Mouse (Mus musculus) neural tube, embryonic 11.5 days (tissue): ENCODE data around the gene Vapa. TPM values are rescaled to one million over a fixed set of nuclear protein-coding genes. Genes with fewer than 3 reads are reported as not detected.

Experiments
- ATAC-seq: fragments of 200-750 bp; cut with Nextera tagmentation; 2 replicates; pipeline ENCODE4 v1.8.0; 2017; ENCODE audit warnings: moderate number of reproducible peaks, mild to moderate bottlenecking, moderate TSS enrichment, moderate library complexity; ENCODE audit not compliant: insufficient read depth, low FRiP score, low TSS enrichment
- DNase-seq: peaks from one replicate; pipeline ENCODE4 v3.0.0-alpha.2; 2015; ENCODE audit warnings: low spot score
- H3K27ac ChIP-seq: fragments of 300-500 bp; sonication (generic); 2 replicates; pipeline ENCODE4 v1.5.1; 2014; ENCODE audit warnings: low read depth, mild to moderate bottlenecking, low read length
- H3K27me3 ChIP-seq: fragments of 300-500 bp; sonication (generic); 2 replicates; pipeline ENCODE4 v1.6.1; 2014; ENCODE audit warnings: mild to moderate bottlenecking, low read length, mixed read lengths; ENCODE audit not compliant: control insufficient read depth, insufficient read depth
- H3K36me3 ChIP-seq: fragments of 300-500 bp; sonication (generic); 2 replicates; pipeline ENCODE4 v1.6.1; 2014; ENCODE audit warnings: mild to moderate bottlenecking, low read length, moderate library complexity, mixed read lengths; ENCODE audit not compliant: control insufficient read depth, insufficient read depth
- H3K4me1 ChIP-seq: fragments of 300-500 bp; sonication (generic); 2 replicates; pipeline ENCODE4 v1.6.1; 2014; ENCODE audit warnings: low read length, mixed read lengths; ENCODE audit not compliant: control insufficient read depth, insufficient read depth
- H3K4me2 ChIP-seq: fragments of 300-500 bp; sonication (generic); 2 replicates; pipeline ENCODE4 v1.6.1; 2014; ENCODE audit warnings: low read depth, mild to moderate bottlenecking, moderate library complexity
- H3K4me3 ChIP-seq: fragments of 300-500 bp; sonication (generic); 2 replicates; pipeline ENCODE4 v1.5.1; 2014; ENCODE audit warnings: low read depth, low read length
- H3K9ac ChIP-seq: fragments of 300-500 bp; sonication (generic); 2 replicates; pipeline ENCODE4 v1.6.1; 2014; ENCODE audit warnings: mild to moderate bottlenecking, low read length
- H3K9me3 ChIP-seq: fragments of 300-500 bp; sonication (generic); 2 replicates; pipeline ENCODE4 v1.6.1; 2016; ENCODE audit warnings: low read length; ENCODE audit not compliant: control insufficient read depth
- WGBS: fragments of 180-500 bp; shearing (Covaris S2); extraction: QIAGEN DNeasy Blood & Tissue Kit; methylation state at CpG from one replicate; pipeline ENCODE4 v1.1.7; 2014; 5-methylcytosine and 5-hydroxymethylcytosine counted together
- polyA plus RNA-seq: library from polyadenylated mRNA; unstranded; fragments of >200 nt; fragmentation: Nextera tagmentation; extraction: Ambion mirVana; gene quantifications from 2 replicates; pipeline ENCODE4 v1.2.1, GENCODE M21; 2014

Vapa gene
- polyA plus RNA-seq: 248 and 259 TPM in 2 replicates

GRCm38 (mm10) chr17:65613463-65614412, at the start of gene Vapa:
TSS of gene Vapa (minus strand) at chr17:65613555.
- DNase-seq (peak; percentile 100), ATAC-seq (peak; percentile 91)
- no peaks in the 10 kb centered on the region for H3K27me3 ChIP-seq
- H3K27ac ChIP-seq: peak within 1 kb of the TSS; percentile 96
- H3K4me2 ChIP-seq: peak within 1 kb of the TSS; percentile 48
- H3K9ac ChIP-seq: peak within 1 kb of the TSS; percentile 90
- H3K4me3 ChIP-seq: peak within 1 kb of the TSS; percentile 97
- 0% methylated on average over 76 of the region's 85 CpGs for WGBS
- no peaks in the 10 kb centered on the region for H3K9me3 ChIP-seq
- H3K36me3 ChIP-seq: no peaks in the 10 kb centered on the region
- peaks cover 12% of the 10 kb centered on the region; the same call in 1 of the 2 replicates for H3K4me1 ChIP-seq

DNA sequence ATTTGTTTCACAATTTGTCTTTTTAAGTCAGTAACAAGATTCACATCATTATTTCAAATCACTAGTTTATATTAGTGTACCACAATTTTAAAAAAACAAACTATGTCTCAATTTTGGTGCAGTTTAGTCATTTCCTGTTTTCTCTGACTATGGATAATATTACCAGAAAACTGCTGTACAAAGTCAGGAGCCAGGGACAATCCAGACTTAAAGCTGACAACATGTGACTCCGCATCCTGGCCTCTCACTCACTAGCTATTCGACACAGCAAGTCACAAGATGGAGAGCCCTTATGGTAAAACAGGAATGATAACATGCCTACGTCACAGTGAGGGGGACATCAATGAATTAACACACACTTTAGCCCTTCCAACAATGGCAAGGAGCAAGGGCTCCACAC, 49.3 kb upstream of the Vapa start:
- H3K4me2 ChIP-seq: no peak overlapping the region
- no peaks in the 10 kb centered on the region for H3K9me3 ChIP-seq
- DNase-seq (no peak), ATAC-seq (no peak)
- WGBS: 91% methylated on average over 3 of the region's 3 CpGs
- H3K9ac ChIP-seq: no peak overlapping the region
- no peak overlapping the region for H3K27ac ChIP-seq
- H3K4me1 ChIP-seq: no peaks in the 10 kb centered on the region
- no peaks in the 10 kb centered on the region for H3K36me3 ChIP-seq
- no peaks in the 10 kb centered on the region for H3K27me3 ChIP-seq
- H3K4me3 ChIP-seq: no peak overlapping the region

DNA sequence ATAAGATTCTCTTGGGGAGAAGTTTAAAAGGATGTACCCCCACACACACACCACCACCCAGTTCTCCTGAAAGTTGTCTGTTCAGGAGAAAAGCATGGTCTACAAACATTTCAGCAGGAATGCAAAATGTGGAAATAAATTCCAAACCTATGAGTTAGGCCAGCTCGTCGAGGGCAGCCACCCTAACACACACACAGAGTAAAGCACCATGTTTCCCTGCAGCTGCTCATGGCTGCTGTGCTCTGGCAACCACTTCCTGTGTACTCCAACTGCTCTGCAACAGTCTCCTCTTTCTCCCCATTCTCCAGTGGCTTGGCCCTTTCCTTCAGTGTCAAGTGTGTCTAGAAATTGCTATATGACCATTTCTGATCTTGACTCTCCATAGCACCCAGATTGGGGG, 45.1 kb upstream of the Vapa start:
- Histone ChIP-seq H3K4me2 (no peak overlapping the region), H3K4me1 (no peaks in the 10 kb centered on the region), H3K27me3 (no peaks in the 10 kb centered on the region), H3K36me3 (no peaks in the 10 kb centered on the region), H3K4me3 (no peak overlapping the region), H3K9ac (no peak overlapping the region), H3K27ac (no peak overlapping the region), H3K9me3 (no peaks in the 10 kb centered on the region)
- 92% methylated on average over 2 of the region's 2 CpGs for WGBS
- DNase-seq (no peak), ATAC-seq (no peak)

GRCm38 (mm10) chr17:65657958-65658357, 44.6 kb upstream of the Vapa start:
- H3K9me3 ChIP-seq: no peaks in the 10 kb centered on the region
- H3K4me2 ChIP-seq: no peak overlapping the region
- 93% methylated on average over 9 of the region's 9 CpGs for WGBS
- H3K36me3 ChIP-seq: no peaks in the 10 kb centered on the region
- H3K4me1 ChIP-seq: no peaks in the 10 kb centered on the region
- no peak overlapping the region for H3K4me3 ChIP-seq
- ATAC-seq: no peak
- no peaks in the 10 kb centered on the region for H3K27me3 ChIP-seq
- H3K27ac ChIP-seq: no peak overlapping the region
- DNase-seq: no peak
- H3K9ac ChIP-seq: no peak overlapping the region

- Histone ChIP-seq H3K36me3 (no peaks in the 10 kb centered on the region), H3K27me3 (no peaks in the 10 kb centered on the region), H3K4me3 (no peak overlapping the region), H3K9ac (no peak overlapping the region), H3K4me2 (no peak overlapping the region), H3K9me3 (no peaks in the 10 kb centered on the region), H3K4me1 (no peaks in the 10 kb centered on the region), H3K27ac (no peak overlapping the region)
- DNase-seq (no peak), ATAC-seq (no peak)
- WGBS: 91% methylated on average over 6 of the region's 6 CpGs
Measured at GRCm38 (mm10) chr17:65656731-65657130, 43.4 kb upstream of the Vapa start.

DNA sequence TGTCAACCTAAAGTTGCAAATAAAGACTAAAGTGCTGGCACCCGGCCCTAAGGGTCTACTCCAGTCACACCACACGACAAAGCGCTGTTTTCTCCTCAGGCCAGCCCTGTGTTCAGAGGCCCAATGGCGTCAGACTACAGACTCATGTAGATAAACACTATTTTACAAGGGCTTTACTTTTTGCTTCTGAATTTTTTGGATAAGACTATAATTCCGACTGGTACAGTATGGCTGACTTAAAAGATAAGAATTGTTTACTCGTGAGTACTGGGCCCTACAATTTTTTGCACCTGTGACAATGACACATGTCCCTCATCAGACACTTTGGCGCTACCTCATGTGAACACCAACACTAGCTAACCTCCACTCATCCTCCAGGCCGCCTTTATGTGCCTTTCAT, 42.7 kb upstream of the Vapa start:
- no peak for DNase-seq
- H3K36me3 ChIP-seq: no peaks in the 10 kb centered on the region
- no peak overlapping the region for H3K4me3 ChIP-seq
- no peak for ATAC-seq
- WGBS: 93% methylated on average over 8 of the region's 8 CpGs
- no peak overlapping the region for H3K27ac ChIP-seq
- no peaks in the 10 kb centered on the region for H3K27me3 ChIP-seq
- no peak overlapping the region for H3K9ac ChIP-seq
- no peaks in the 10 kb centered on the region for H3K4me1 ChIP-seq
- no peaks in the 10 kb centered on the region for H3K9me3 ChIP-seq
- H3K4me2 ChIP-seq: no peak overlapping the region

GRCm38 (mm10) chr17:65655608-65656007, 42.3 kb upstream of the Vapa start:
- 86% methylated on average over 4 of the region's 4 CpGs for WGBS

GRCm38 (mm10) chr17:65650598-65650997, 37.2 kb upstream of the Vapa start:
- H3K4me2 ChIP-seq: no peak overlapping the region
- H3K27me3 ChIP-seq: no peaks in the 10 kb centered on the region
- WGBS: 97% methylated on average over 6 of the region's 6 CpGs
- H3K4me1 ChIP-seq: no peaks in the 10 kb centered on the region
- H3K9me3 ChIP-seq: no peaks in the 10 kb centered on the region
- no peak overlapping the region for H3K27ac ChIP-seq
- no peaks in the 10 kb centered on the region for H3K36me3 ChIP-seq
- ATAC-seq (no peak), DNase-seq (no peak)
- no peak overlapping the region for H3K9ac ChIP-seq
- no peak overlapping the region for H3K4me3 ChIP-seq

More at GRCm38 (mm10) chr17:65655608-65656007, 42.3 kb upstream of the Vapa start:
- ATAC-seq (no peak), DNase-seq (no peak)
- Histone ChIP-seq H3K4me3 (no peak overlapping the region), H3K4me1 (no peaks in the 10 kb centered on the region), H3K9me3 (no peaks in the 10 kb centered on the region), H3K4me2 (no peak overlapping the region), H3K36me3 (no peaks in the 10 kb centered on the region), H3K27ac (no peak overlapping the region), H3K27me3 (no peaks in the 10 kb centered on the region), H3K9ac (no peak overlapping the region)

DNA sequence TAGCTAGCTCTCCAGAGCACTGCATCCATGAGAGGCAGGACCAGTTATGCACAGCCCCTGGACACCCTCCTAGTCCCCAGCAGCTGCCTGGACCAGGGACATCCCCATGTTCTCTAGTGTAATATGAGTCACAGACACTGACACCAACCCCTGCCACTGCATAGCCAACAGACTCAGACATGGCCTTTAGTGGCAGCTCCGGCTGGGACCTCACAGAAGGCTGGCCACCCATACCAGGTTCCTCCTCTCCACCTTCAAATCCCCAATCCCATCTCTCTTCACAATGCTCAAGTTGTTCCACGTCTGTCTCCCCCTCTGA, 35.8 kb upstream of the Vapa start:
- no peak for ATAC-seq
- no peak overlapping the region for H3K27ac ChIP-seq
- H3K4me3 ChIP-seq: no peak overlapping the region
- WGBS: 90% methylated on average over 2 of the region's 2 CpGs
- no peak for DNase-seq
- H3K9ac ChIP-seq: no peak overlapping the region
- H3K4me1 ChIP-seq: no peaks in the 10 kb centered on the region
- no peaks in the 10 kb centered on the region for H3K36me3 ChIP-seq
- H3K9me3 ChIP-seq: no peaks in the 10 kb centered on the region
- no peak overlapping the region for H3K4me2 ChIP-seq
- no peaks in the 10 kb centered on the region for H3K27me3 ChIP-seq
